Mouse (Mus musculus) limb, embryonic 14.5 days (tissue): ENCODE results near the gene Coasy. TPM values are rescaled to one million over a fixed set of nuclear protein-coding genes. Genes with fewer than 3 reads are reported as not detected.

Experiments
- ATAC-seq: fragments of 200-750 bp; cut with Nextera tagmentation; 2 replicates; pipeline ENCODE4 v1.8.0; 2017; ENCODE audit warnings: low read depth, moderate number of reproducible peaks, moderate TSS enrichment; ENCODE audit not compliant: low FRiP score
- DNase-seq: peaks from one replicate; pipeline ENCODE4 v3.0.0-alpha.2; 2015; ENCODE audit warnings: low spot score
- H3K27ac ChIP-seq: fragments of 300-500 bp; sonication (generic); replicated peaks from 2 replicates; pipeline ENCODE4 v1.5.1; 2014; ENCODE audit warnings: low read depth, mild to moderate bottlenecking, low read length, moderate library complexity, mixed read lengths
- H3K27me3 ChIP-seq: fragments of 300-500 bp; sonication (generic); 2 replicates; pipeline ENCODE4 v1.6.1; 2014; ENCODE audit warnings: low read length, mixed read lengths; ENCODE audit not compliant: control insufficient read depth, insufficient read depth
- H3K36me3 ChIP-seq: fragments of 300-500 bp; sonication (generic); 2 replicates; pipeline ENCODE4 v1.6.1; 2014; ENCODE audit warnings: mild to moderate bottlenecking, low read length, moderate library complexity, mixed read lengths; ENCODE audit not compliant: control insufficient read depth, insufficient read depth
- H3K4me1 ChIP-seq: fragments of 300-500 bp; sonication (generic); 2 replicates; pipeline ENCODE4 v1.6.1; 2014; ENCODE audit warnings: antibody characterized with exemption, low read length, mixed read lengths; ENCODE audit not compliant: control insufficient read depth, insufficient read depth
- H3K4me2 ChIP-seq: fragments of 300-500 bp; sonication (generic); replicated peaks from 2 replicates; pipeline ENCODE4 v1.6.1; 2014; ENCODE audit warnings: low read depth, mild to moderate bottlenecking, low read length, moderate library complexity; ENCODE audit not compliant: severe bottlenecking
- H3K4me3 ChIP-seq: fragments of 300-500 bp; sonication (generic); replicated peaks from 2 replicates; pipeline ENCODE4 v1.5.1; 2014; ENCODE audit warnings: low read length
- H3K9ac ChIP-seq: fragments of 300-500 bp; sonication (generic); 2 replicates; pipeline ENCODE4 v1.6.1; 2014; ENCODE audit warnings: mild to moderate bottlenecking, low read depth, low read length, moderate library complexity; ENCODE audit not compliant: severe bottlenecking
- H3K9me3 ChIP-seq: fragments of 300-500 bp; sonication (generic); 2 replicates; pipeline ENCODE4 v1.6.1; 2016; ENCODE audit warnings: low read length; ENCODE audit not compliant: control insufficient read depth
- POLR2A ChIP-seq: fragments of 200-500 bp; IDR thresholded peaks from 2 replicates; pipeline ENCODE4 v1.8.0; 2012; ENCODE audit warnings: inconsistent platforms, mild to moderate bottlenecking, moderate library complexity, borderline replicate concordance; ENCODE audit not compliant: insufficient read depth, insufficient read length; ENCODE audit errors: extremely low read depth
- WGBS: fragments of 180-500 bp; shearing (Covaris S2); extraction: QIAGEN DNeasy Blood & Tissue Kit; methylation state at CpG from one replicate; pipeline ENCODE4 v1.1.7; 2014; 5-methylcytosine and 5-hydroxymethylcytosine counted together
- polyA plus RNA-seq, 2 experiments: library from polyadenylated mRNA; depleted of rRNA in 1 of 2; stranded (reverse) in 1 of 2; unstranded in 1 of 2; fragments of >200 nt; fragmentation: Nextera tagmentation in 1 of 2; extraction: Ambion mirVana in 1 of 2; gene quantifications; 2 replicates each; pipeline versions ENCODE4 v1.2.1 to v1.2.3; 2012 to 2014

Coasy gene
- polyA plus RNA-seq, 2 experiments = 43.3 to 49.1 TPM

DNA sequence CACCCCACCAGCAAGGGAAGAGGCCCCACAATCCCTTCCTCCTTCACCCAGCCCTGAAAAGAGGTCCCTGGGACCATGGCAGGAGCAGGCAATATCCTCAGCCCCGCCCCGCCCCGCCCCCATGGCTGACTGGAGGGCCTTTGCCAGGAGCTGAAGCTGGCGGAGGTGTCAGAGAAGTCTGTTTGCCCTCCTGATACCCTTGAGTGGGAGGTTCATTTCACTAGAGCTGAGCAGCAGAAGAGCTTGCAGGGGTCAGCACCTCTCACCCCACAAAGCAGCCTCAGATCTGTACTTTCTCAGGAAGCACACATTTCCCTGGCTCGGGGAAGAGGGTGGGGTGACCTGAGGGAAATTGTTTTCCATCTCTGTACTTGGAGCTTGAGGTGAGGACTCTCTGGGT is 23.6 kb upstream of the Coasy start:
- no peak for ATAC-seq
- WGBS = 65% methylated on average over 5 of the region's 5 CpGs
- Histone ChIP-seq H3K27ac (no peak overlapping the region), H3K27me3 (no peaks in the 10 kb centered on the region), H3K4me1 (peaks cover 12% of the 10 kb centered on the region; the same call in 1 of the 2 replicates), H3K9me3 (no peaks in the 10 kb centered on the region), H3K4me3 (no peak overlapping the region), H3K4me2 (no peak overlapping the region), H3K36me3 (peaks cover 31% of the 10 kb centered on the region), H3K9ac (no peak overlapping the region)
- TF ChIP-seq POLR2A = no peak
- no peak for DNase-seq

DNA sequence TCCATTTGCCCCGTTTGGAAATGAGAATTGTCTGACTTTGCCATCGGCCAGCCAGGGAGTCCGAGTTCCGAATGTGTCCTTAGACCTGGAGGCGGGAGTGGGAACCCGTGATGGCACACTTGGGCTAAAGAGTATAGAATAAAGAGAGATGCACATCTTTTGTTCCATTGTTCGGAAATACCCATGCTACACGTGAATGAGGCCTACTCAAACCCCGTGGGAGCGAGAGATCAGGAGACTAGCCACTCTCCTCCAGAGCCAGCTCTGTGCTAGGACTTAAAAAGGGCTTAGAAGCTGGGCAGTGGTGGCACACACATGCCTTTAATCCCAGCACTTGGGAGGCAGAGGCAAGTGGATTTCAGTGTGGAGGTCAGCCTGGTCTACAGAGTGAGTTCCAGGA is 22.9 kb upstream of the Coasy start:
- WGBS = 84% methylated on average over 10 of the region's 10 CpGs
- no peak for ATAC-seq
- TF ChIP-seq POLR2A = no peak
- DNase-seq = no peak
- no peak overlapping the region for H3K4me2 ChIP-seq
- H3K4me1 ChIP-seq = peaks cover 19% of the 10 kb centered on the region
- H3K27ac ChIP-seq = no peak overlapping the region
- no peaks in the 10 kb centered on the region for H3K27me3 ChIP-seq
- H3K4me3 ChIP-seq = no peak overlapping the region
- H3K9me3 ChIP-seq = no peaks in the 10 kb centered on the region
- no peak overlapping the region for H3K9ac ChIP-seq
- peaks cover 31% of the 10 kb centered on the region for H3K36me3 ChIP-seq

- H3K4me1 ChIP-seq = peaks cover 19% of the 10 kb centered on the region
- no peak overlapping the region for H3K4me3 ChIP-seq
- no peak overlapping the region for H3K4me2 ChIP-seq
- ATAC-seq (no peak), DNase-seq (peak; percentile 37)
- peak overlapping the region; percentile 59 for H3K27ac ChIP-seq
- no peaks in the 10 kb centered on the region for H3K27me3 ChIP-seq
- no peak for TF ChIP-seq POLR2A
- no peaks in the 10 kb centered on the region for H3K9me3 ChIP-seq
- WGBS = 51% methylated on average over 8 of the region's 8 CpGs
- no peak overlapping the region for H3K9ac ChIP-seq
- H3K36me3 ChIP-seq = peaks cover 31% of the 10 kb centered on the region
These were observed 22.2 kb upstream of the Coasy start for GRCm38 (mm10) chr11:101060126-101060525.

DNA sequence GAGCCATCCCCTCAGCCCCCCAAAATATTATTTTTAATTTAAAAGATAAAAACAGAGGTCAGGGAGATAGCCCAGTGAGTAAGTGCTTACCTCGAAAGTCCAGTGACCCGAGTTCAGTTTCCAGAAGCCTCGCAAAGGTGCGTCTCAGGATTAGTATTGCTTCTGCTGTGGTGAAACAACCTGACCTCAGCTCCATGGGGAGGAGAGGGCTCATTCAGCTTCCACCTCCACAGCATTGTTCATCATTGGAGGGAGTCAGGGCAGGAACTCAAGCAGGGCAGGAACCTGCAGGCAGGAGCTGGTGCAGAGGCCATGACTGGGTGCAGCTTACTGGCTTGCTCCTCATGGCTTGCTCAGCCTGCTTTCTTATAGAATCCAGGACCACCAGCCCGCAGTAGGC is 21.3 kb upstream of the Coasy start:
- 77% methylated on average over 5 of the region's 5 CpGs for WGBS
- no peaks in the 10 kb centered on the region for H3K27me3 ChIP-seq
- ATAC-seq (no peak), DNase-seq (no peak)
- H3K4me2 ChIP-seq = no peak overlapping the region
- H3K4me1 ChIP-seq = peaks cover 19% of the 10 kb centered on the region
- peaks cover 28% of the 10 kb centered on the region for H3K36me3 ChIP-seq
- no peak overlapping the region for H3K9ac ChIP-seq
- no peak overlapping the region for H3K27ac ChIP-seq
- TF ChIP-seq POLR2A = no peak
- no peaks in the 10 kb centered on the region for H3K9me3 ChIP-seq
- no peak overlapping the region for H3K4me3 ChIP-seq

DNA sequence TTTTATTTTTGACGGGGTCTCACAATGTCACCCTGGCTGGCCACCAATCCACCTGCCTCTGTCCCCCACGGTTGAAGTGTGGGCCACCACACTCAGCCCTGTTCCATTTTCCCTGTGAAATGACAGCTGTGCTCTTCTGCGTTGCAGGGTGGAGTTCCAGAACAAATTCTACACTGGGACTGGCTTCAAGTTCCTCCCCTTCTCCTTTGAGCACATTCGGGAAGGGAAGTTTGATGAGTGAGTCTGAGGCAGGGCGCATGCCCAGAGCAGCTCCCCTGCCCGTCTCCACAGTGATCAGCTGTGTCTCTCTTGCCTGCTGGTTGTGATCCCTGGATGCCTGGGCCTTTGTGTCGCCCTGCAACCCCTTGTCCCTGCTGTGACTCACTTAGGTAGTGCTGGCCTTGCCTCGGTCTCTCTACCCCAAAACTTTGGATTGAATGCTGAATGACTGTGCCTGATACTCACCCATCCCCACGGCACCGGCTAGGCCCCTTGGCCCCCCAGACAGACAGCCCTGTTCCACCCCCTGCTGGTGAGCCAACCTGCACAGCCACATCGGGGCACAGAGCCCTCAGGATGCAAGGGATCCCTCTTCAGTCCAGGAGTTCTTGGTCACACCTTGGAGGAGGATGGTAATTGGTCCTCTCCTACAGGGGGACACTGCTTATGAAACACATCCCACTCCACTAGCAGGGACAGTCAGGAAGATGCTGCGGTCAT is 20.0 kb upstream of the Coasy start:
- H3K9ac ChIP-seq = no peak overlapping the region
- H3K4me1 ChIP-seq = peaks cover 19% of the 10 kb centered on the region
- peaks cover 19% of the 10 kb centered on the region; the same call in 1 of the 2 replicates for H3K36me3 ChIP-seq
- no peak for TF ChIP-seq POLR2A
- no peak overlapping the region for H3K4me3 ChIP-seq
- WGBS = 74% methylated on average over 12 of the region's 12 CpGs
- ATAC-seq (no peak), DNase-seq (no peak)
- no peak overlapping the region for H3K4me2 ChIP-seq
- H3K9me3 ChIP-seq = no peaks in the 10 kb centered on the region
- H3K27ac ChIP-seq = no peak overlapping the region
- H3K27me3 ChIP-seq = no peaks in the 10 kb centered on the region
